18 mouse cellular contexts compared by ENCODE assay signal in the genomic region with DNA sequence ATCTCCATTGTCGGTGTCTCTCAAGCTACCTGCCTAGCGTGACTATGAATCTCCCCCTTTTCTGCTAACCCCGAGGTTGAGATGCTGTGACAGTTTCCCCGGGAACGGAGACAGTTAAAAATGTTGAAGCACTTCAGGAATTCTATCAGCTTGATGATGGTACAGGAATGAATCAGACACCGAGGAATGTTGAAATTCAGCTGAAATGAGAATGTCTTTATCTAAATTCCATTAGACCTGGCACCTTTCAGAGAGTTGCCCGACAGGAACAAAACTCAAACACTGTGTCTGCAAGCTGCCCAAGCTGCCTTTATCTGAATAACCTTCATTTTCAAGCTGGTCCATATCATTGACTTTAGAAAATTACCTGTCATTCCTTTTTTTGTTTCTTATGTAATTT.
DNase-seq lines count a peak whose midpoint lies in the region; ATAC-seq and TF ChIP-seq lines count a peak whose summit lies in the region.
"Had no signal": no experiment of that assay in that cellular context is flagged by ENCODE, and none has a peak within 500 bp of the region (broad histone marks: within the 10 kb centered on the region; RNA-seq: fewer than 3 reads in every experiment).

No protein-coding gene starts in this region.

- H3K27me3 ChIP-seq in forebrain, embryonic 14.5 days (replicated peaks; ENCODE audit: control insufficient read depth, insufficient read depth, low read length): no peaks in the 10 kb centered on the region
- no peaks in the 10 kb centered on the region for H3K27me3 ChIP-seq in forebrain, embryonic 10.5 days (ENCODE audit: poor library complexity, severe bottlenecking)
- H3K27me3 ChIP-seq in liver, embryonic 15.5 days: no peaks in the 10 kb centered on the region
- H3K27me3 ChIP-seq in liver, embryonic 11.5 days (replicated peaks; ENCODE audit: control insufficient read depth, insufficient read depth, low read length): no peaks in the 10 kb centered on the region
- H3K27me3 ChIP-seq: embryonic facial prominence, embryonic 12.5 days; heart, embryonic 13.5 days; hindbrain, embryonic 15.5 days had no signal

- H3K27ac ChIP-seq in forebrain, embryonic 14.5 days (ENCODE audit: low read depth, low read length): no peak overlapping the region
- H3K27ac ChIP-seq in forebrain, embryonic 10.5 days: no peak overlapping the region
- peak overlapping the region; percentile 41; the same call in 1 of the 2 replicates for H3K27ac ChIP-seq in liver, embryonic 15.5 days (replicated peaks)
- no peak overlapping the region for H3K27ac ChIP-seq in liver, embryonic 11.5 days (ENCODE audit: low read depth, low read length)
- H3K27ac ChIP-seq: embryonic facial prominence, embryonic 12.5 days; forebrain, embryonic 13.5 days; heart, embryonic 13.5 days; hindbrain, embryonic 15.5 days had no signal

- no peak for ATAC-seq in forebrain, embryonic 14.5 days
- ATAC-seq in liver, embryonic 15.5 days (ENCODE audit: insufficient read depth): no peak
- no peak for ATAC-seq in liver, embryonic 11.5 days (replicated peaks; ENCODE audit: low FRiP score)

- no peak overlapping the region for H3K4me3 ChIP-seq in forebrain, embryonic 14.5 days (ENCODE audit: low read depth, low read length)
- H3K4me3 ChIP-seq in forebrain, embryonic 10.5 days: no peak overlapping the region
- H3K4me3 ChIP-seq in liver, embryonic 15.5 days (replicated peaks): no peak overlapping the region
- no peak overlapping the region for H3K4me3 ChIP-seq in liver, embryonic 11.5 days (ENCODE audit: low read depth, low read length)
- H3K4me3 ChIP-seq: embryonic facial prominence, embryonic 12.5 days; forebrain, embryonic 13.5 days; heart, embryonic 13.5 days; hindbrain, embryonic 15.5 days had no signal

- H3K36me3 ChIP-seq in forebrain, embryonic 14.5 days (ENCODE audit: control insufficient read depth, insufficient read depth, low read length): no peaks in the 10 kb centered on the region
- no peaks in the 10 kb centered on the region for H3K36me3 ChIP-seq in forebrain, embryonic 10.5 days (replicated peaks)
- no peaks in the 10 kb centered on the region for H3K36me3 ChIP-seq in liver, embryonic 15.5 days (replicated peaks)
- H3K36me3 ChIP-seq in liver, embryonic 11.5 days (ENCODE audit: control insufficient read depth, insufficient read depth, low read length): no peaks in the 10 kb centered on the region
- H3K36me3 ChIP-seq: embryonic facial prominence, embryonic 12.5 days; heart, embryonic 13.5 days; hindbrain, embryonic 15.5 days had no signal

- no peak overlapping the region for H3K9ac ChIP-seq in forebrain, embryonic 14.5 days (ENCODE audit: low read length)
- H3K9ac ChIP-seq in liver, embryonic 15.5 days: no peak overlapping the region
- no peak overlapping the region for H3K9ac ChIP-seq in liver, embryonic 11.5 days (ENCODE audit: low read depth, low read length)
- H3K9ac ChIP-seq: embryonic facial prominence, embryonic 12.5 days; forebrain, embryonic 13.5 days; heart, embryonic 13.5 days; hindbrain, embryonic 15.5 days had no signal

- no peak overlapping the region for H3K4me2 ChIP-seq in forebrain, embryonic 14.5 days (ENCODE audit: low read length)
- H3K4me2 ChIP-seq in liver, embryonic 15.5 days: no peak overlapping the region
- no peak overlapping the region for H3K4me2 ChIP-seq in liver, embryonic 11.5 days
- H3K4me2 ChIP-seq: embryonic facial prominence, embryonic 12.5 days; forebrain, embryonic 13.5 days; heart, embryonic 13.5 days; hindbrain, embryonic 15.5 days had no signal

- DNase-seq in forebrain, embryonic 14.5 days (ENCODE audit: low spot score): peak; percentile 13
- no peak for DNase-seq in forebrain, embryonic 10.5 days (ENCODE audit: extremely low spot score, low spot score)
- no peak for DNase-seq in liver, embryonic 11.5 days (ENCODE audit: low spot score)
- peak; percentile 32 for DNase-seq in 3T3-L1 (ENCODE audit: low read depth, low spot score)
- DNase-seq in brain, embryonic 14.5 days (ENCODE audit: low read depth): peak; percentile 33
- no peak for DNase-seq in embryo, embryonic 9.5 days (ENCODE audit: extremely low spot score)
- DNase-seq in kidney, adult 9 months: no peak
- DNase-seq: adrenal gland, postnatal 25 days; cerebellum, adult 11 months; cerebellum, adult 8-10 months; embryo, embryonic 11 days; gastrocnemius, postnatal 36 days; heart, adult 11 months had no signal

- 72% methylated on average over 7 of the region's 7 CpGs for WGBS in forebrain, embryonic 14.5 days
- WGBS in forebrain, embryonic 10.5 days: 93% methylated on average over 7 of the region's 7 CpGs
- WGBS in liver, embryonic 15.5 days (ENCODE audit: insufficient replicate concordance): 65% methylated on average over 7 of the region's 7 CpGs
- 67% methylated on average over 7 of the region's 7 CpGs for WGBS in liver, embryonic 11.5 days

- peaks cover 2% of the 10 kb centered on the region; the same call in 1 of the 2 replicates for H3K4me1 ChIP-seq in forebrain, embryonic 14.5 days (ENCODE audit: control insufficient read depth, insufficient read depth, low read length)
- peaks cover 10% of the 10 kb centered on the region; the same call in 1 of the 2 replicates for H3K4me1 ChIP-seq in forebrain, embryonic 10.5 days
- no peaks in the 10 kb centered on the region for H3K4me1 ChIP-seq in liver, embryonic 15.5 days (replicated peaks)
- no peaks in the 10 kb centered on the region for H3K4me1 ChIP-seq in liver, embryonic 11.5 days (replicated peaks; ENCODE audit: control insufficient read depth, insufficient read depth, low read length)
- H3K4me1 ChIP-seq: embryonic facial prominence, embryonic 12.5 days; heart, embryonic 13.5 days had no signal

- H3K9me3 ChIP-seq in forebrain, embryonic 14.5 days (replicated peaks; ENCODE audit: control insufficient read depth, low read length): no peaks in the 10 kb centered on the region
- no peaks in the 10 kb centered on the region for H3K9me3 ChIP-seq in forebrain, embryonic 10.5 days
- no peaks in the 10 kb centered on the region for H3K9me3 ChIP-seq in liver, embryonic 15.5 days (replicated peaks)
- no peaks in the 10 kb centered on the region for H3K9me3 ChIP-seq in liver, embryonic 11.5 days (ENCODE audit: control insufficient read depth, low read length)
- H3K9me3 ChIP-seq: embryonic facial prominence, embryonic 12.5 days; forebrain, embryonic 13.5 days; heart, embryonic 13.5 days; hindbrain, embryonic 15.5 days had no signal

- no peak for TF ChIP-seq CTCF in brain, embryonic 14.5 days (IDR thresholded peaks at IDR 0.05; ENCODE audit: borderline replicate concordance, extremely low read depth, insufficient read depth, insufficient read length)

- no peak for TF ChIP-seq POLR2A in brain, embryonic 14.5 days (IDR thresholded peaks at IDR 0.05; ENCODE audit: borderline replicate concordance, extremely low read depth, insufficient read depth, insufficient read length, poor library complexity, severe bottlenecking)

Comparison
In these comparisons a context has a peak if more than half of its experiments do, and no peak if none do; other contexts are left out.
1. DNase-seq: peak in forebrain, embryonic 14.5 days (single experiment), 3T3-L1 (single experiment) and brain, embryonic 14.5 days (single experiment); none in forebrain, embryonic 10.5 days (single experiment), liver, embryonic 11.5 days (single experiment), embryo, embryonic 9.5 days (single experiment) and kidney, adult 9 months (single experiment).